Mouse (Mus musculus): ENCODE data around the gene Gm45213.

GRCm38 (mm10) chr7:66046921-66047918 lies 3.8 kb downstream of the Gm45213 start:
- no peak for TF ChIP-seq HCFC1 (IDR thresholded peaks at IDR 0.05; ENCODE audit: borderline replicate concordance, insufficient read depth, low read length)
- no peak for TF ChIP-seq ZNF384 (IDR thresholded peaks at IDR 0.05; ENCODE audit: low read depth, low read length)

Measured in ES-E14 (cell line).